Mouse (Mus musculus) liver, embryonic 11.5 days (tissue): ENCODE measurements around the gene Krt10. TPM values are rescaled to one million over a fixed set of nuclear protein-coding genes. Genes with fewer than 3 reads are reported as not detected.

Source experiments
- ATAC-seq: fragments of 200-750 bp; cut with Nextera tagmentation; replicated peaks from 2 replicates; pipeline ENCODE4 v1.8.0; 2017; ENCODE audit warnings: moderate number of reproducible peaks, mild to moderate bottlenecking, moderate TSS enrichment, moderate library complexity; ENCODE audit not compliant: low FRiP score
- DNase-seq: peaks from one replicate; pipeline ENCODE4 v3.0.0-alpha.2; 2017; ENCODE audit warnings: low spot score
- H3K27ac ChIP-seq: fragments of 300-500 bp; sonication (generic); 2 replicates; pipeline ENCODE4 v1.5.1; 2014; ENCODE audit warnings: mild to moderate bottlenecking, low read depth, low read length, control low read depth
- H3K27me3 ChIP-seq: fragments of 300-500 bp; sonication (generic); replicated peaks from 2 replicates; pipeline ENCODE4 v1.6.1; 2014; ENCODE audit warnings: low read length, mixed read lengths; ENCODE audit not compliant: control insufficient read depth, insufficient read depth
- H3K36me3 ChIP-seq: fragments of 300-500 bp; sonication (generic); 2 replicates; pipeline ENCODE4 v1.6.1; 2014; ENCODE audit warnings: mild to moderate bottlenecking, low read length, moderate library complexity, mixed read lengths; ENCODE audit not compliant: control insufficient read depth, insufficient read depth
- H3K4me1 ChIP-seq: fragments of 300-500 bp; sonication (generic); replicated peaks from 2 replicates; pipeline ENCODE4 v1.6.1; 2014; ENCODE audit warnings: low read length, mixed read lengths; ENCODE audit not compliant: control insufficient read depth, insufficient read depth
- H3K4me2 ChIP-seq: fragments of 300-500 bp; sonication (generic); 2 replicates; pipeline ENCODE4 v1.6.1; 2014; ENCODE audit warnings: mild to moderate bottlenecking, control low read depth, moderate library complexity
- H3K4me3 ChIP-seq: fragments of 300-500 bp; sonication (generic); 2 replicates; pipeline ENCODE4 v1.5.1; 2014; ENCODE audit warnings: low read depth, low read length, control low read depth
- H3K9ac ChIP-seq: fragments of 300-500 bp; sonication (generic); 2 replicates; pipeline ENCODE4 v1.6.1; 2014; ENCODE audit warnings: low read depth, low read length, control low read depth
- H3K9me3 ChIP-seq: fragments of 300-500 bp; sonication (generic); 2 replicates; pipeline ENCODE4 v1.6.1; 2016; ENCODE audit warnings: low read length, inconsistent platforms, mixed read lengths; ENCODE audit not compliant: control insufficient read depth
- whole genome bisulfite sequencing: fragments of 180-500 bp; shearing (Covaris S2); extraction: QIAGEN DNeasy Blood & Tissue Kit; methylation state at CpG from one replicate; pipeline ENCODE4 v1.1.7; 2014; 5-methylcytosine and 5-hydroxymethylcytosine counted together
- polyA plus RNA-seq: library from polyadenylated mRNA; unstranded; fragments of >200 nt; fragmentation: Nextera tagmentation; extraction: Ambion mirVana; gene quantifications from 2 replicates; pipeline ENCODE4 v1.2.1, GENCODE M21; 2014

Gene Krt10
- polyA plus RNA-seq, 1 experiment from 2014 or later, result 13.1 TPM

- Histone ChIP-seq H3K9me3 (no peaks in the 10 kb centered on the region), H3K4me2 (no peak overlapping the region), H3K36me3 (no peaks in the 10 kb centered on the region), H3K4me3 (no peak overlapping the region), H3K4me1 (no peaks in the 10 kb centered on the region), H3K27ac (no peak overlapping the region), H3K9ac (no peak overlapping the region), H3K27me3 (no peaks in the 10 kb centered on the region)
- no peak for ATAC-seq
- no peak for DNase-seq
- WGBS, result 83% methylated on average over 8 of the region's 8 CpGs
Measured at GRCm38 (mm10) chr11:99361423-99361822, 27.7 kb downstream of the Krt10 start.

- no peak for ATAC-seq
- Histone ChIP-seq H3K9ac (no peak within 1 kb of the TSS), H3K27me3 (no peaks in the 10 kb centered on the region), H3K4me1 (no peaks in the 10 kb centered on the region), H3K9me3 (no peaks in the 10 kb centered on the region), H3K4me3 (no peak within 1 kb of the TSS), H3K36me3 (no peaks in the 10 kb centered on the region), H3K4me2 (no peak within 1 kb of the TSS), H3K27ac (no peak within 1 kb of the TSS)
- no peak for DNase-seq
- WGBS, result 70% methylated on average over 12 of the region's 12 CpGs
Measured at GRCm38 (mm10) chr11:99351004-99351403, 38.2 kb downstream of the Krt10 start, which contains the start of gene Krt27. Gene Krt27 (minus strand): TSS chr11:99351104.

GRCm38 (mm10) chr11:99339299-99339847, 49.8 kb downstream of the Krt10 start:
- Histone ChIP-seq H3K4me2 (no peak overlapping the region), H3K9me3 (no peaks in the 10 kb centered on the region), H3K9ac (no peak overlapping the region), H3K4me1 (no peaks in the 10 kb centered on the region), H3K4me3 (no peak overlapping the region), H3K27ac (no peak overlapping the region), H3K27me3 (no peaks in the 10 kb centered on the region), H3K36me3 (no peaks in the 10 kb centered on the region)
- WGBS, result 82% methylated on average over 11 of the region's 11 CpGs
- DNase-seq, result no peak
- no peak for ATAC-seq

GRCm38 (mm10) chr11:99337866-99338265, 51.3 kb downstream of the Krt10 start, which contains the start of gene Krt26:
Gene Krt26 (minus strand): TSS chr11:99337966.
- H3K9me3 ChIP-seq, result no peaks in the 10 kb centered on the region
- no peak for ATAC-seq
- H3K27me3 ChIP-seq, result no peaks in the 10 kb centered on the region
- H3K27ac ChIP-seq, result no peak within 1 kb of the TSS
- DNase-seq, result no peak
- H3K4me3 ChIP-seq, result no peak within 1 kb of the TSS
- WGBS, result 86% methylated on average over 11 of the region's 11 CpGs
- no peak within 1 kb of the TSS for H3K4me2 ChIP-seq
- H3K4me1 ChIP-seq, result no peaks in the 10 kb centered on the region
- H3K36me3 ChIP-seq, result no peaks in the 10 kb centered on the region
- no peak within 1 kb of the TSS for H3K9ac ChIP-seq

Other genes starting within 250 kb of the Krt10 start
- gene Ccr7, start 234.3 kb downstream of the Krt10 start, polyA plus RNA-seq, result 0.36 and 0.58 TPM in 2 replicates
- gene Smarce1, start 158.3 kb downstream of the Krt10 start, polyA plus RNA-seq, result 145 and 150 TPM in 2 replicates
- 0.14 and 0.61 TPM in 2 replicates for gene Krt222, start 145.3 kb downstream of the Krt10 start, polyA plus RNA-seq
- gene Krt24, start 104.1 kb downstream of the Krt10 start, polyA plus RNA-seq, result not detected in 2 replicates
- not detected in 2 replicates for gene Krt25, start 66.4 kb downstream of the Krt10 start, polyA plus RNA-seq
- gene Krt26, start 51.4 kb downstream of the Krt10 start, polyA plus RNA-seq, result not detected in 2 replicates
- gene Krt27, start 38.3 kb downstream of the Krt10 start, polyA plus RNA-seq, result not detected in 2 replicates
- gene Krt28, start 14.5 kb downstream of the Krt10 start, polyA plus RNA-seq, result 0.32 TPM in 1 of 2 replicates, not detected in the other
- gene Krt12, start 32.9 kb upstream of the Krt10 start, polyA plus RNA-seq, result not detected in 2 replicates
- 32.1 and 34.1 TPM in 2 replicates for gene Krt20, start 48.8 kb upstream of the Krt10 start, polyA plus RNA-seq
- 0.38 TPM in 2 replicates for gene Krt23, start 103.8 kb upstream of the Krt10 start, polyA plus RNA-seq
- not detected in 2 replicates for gene Krt39, start 132.0 kb upstream of the Krt10 start, polyA plus RNA-seq
- gene Krt40, start 153.8 kb upstream of the Krt10 start, polyA plus RNA-seq, result 0.21 TPM in 1 of 2 replicates, not detected in the other
- gene Krtap3-3, start 161.5 kb upstream of the Krt10 start, polyA plus RNA-seq, result not detected in 2 replicates
- gene Krtap3-2, start 167.5 kb upstream of the Krt10 start, polyA plus RNA-seq, result not detected in 2 replicates
- gene Gm11939, start 170.1 kb upstream of the Krt10 start, polyA plus RNA-seq, result not detected in 2 replicates
- gene Krtap3-1, start 177.3 kb upstream of the Krt10 start, polyA plus RNA-seq, result not detected in 2 replicates
- gene Krtap1-5, start 191.7 kb upstream of the Krt10 start, polyA plus RNA-seq, result not detected in 2 replicates
- not detected in 2 replicates for gene Krtap1-4, start 194.3 kb upstream of the Krt10 start, polyA plus RNA-seq
- not detected in 2 replicates for gene Krtap1-3, start 202.0 kb upstream of the Krt10 start, polyA plus RNA-seq
- gene Krtap9-3, start 208.7 kb upstream of the Krt10 start, polyA plus RNA-seq, result not detected in 2 replicates
- gene Gm11938, start 213.9 kb upstream of the Krt10 start, polyA plus RNA-seq, result not detected in 2 replicates
- gene Gm11937, start 220.8 kb upstream of the Krt10 start, polyA plus RNA-seq, result not detected in 2 replicates
- not detected in 2 replicates for gene Krtap2-4, start 225.5 kb upstream of the Krt10 start, polyA plus RNA-seq
- not detected in 2 replicates for gene Gm11562, start 231.1 kb upstream of the Krt10 start, polyA plus RNA-seq
- not detected in 2 replicates for gene Krtap4-1, start 238.9 kb upstream of the Krt10 start, polyA plus RNA-seq
- not detected in 2 replicates for gene Krtap4-2, start 245.7 kb upstream of the Krt10 start, polyA plus RNA-seq